Mouse (Mus musculus) cerebellum, adult 2 months (tissue): ENCODE results near the gene H2-Ab1.

Experiments used
- CTCF ChIP-seq: fragments of 200-500 bp; IDR thresholded peaks from 2 replicates; pipeline ENCODE4 v1.5.1; 2011; ENCODE audit warnings: low read depth, mild to moderate bottlenecking, control low read depth, low read length, moderate library complexity, borderline replicate concordance; ENCODE audit not compliant: insufficient read depth
- POLR2A ChIP-seq: fragments of 200-500 bp; IDR thresholded peaks from 2 replicates; pipeline ENCODE4 v1.6.1; 2011; ENCODE audit warnings: low read length, control low read depth, borderline replicate concordance; ENCODE audit not compliant: insufficient read depth

DNA sequence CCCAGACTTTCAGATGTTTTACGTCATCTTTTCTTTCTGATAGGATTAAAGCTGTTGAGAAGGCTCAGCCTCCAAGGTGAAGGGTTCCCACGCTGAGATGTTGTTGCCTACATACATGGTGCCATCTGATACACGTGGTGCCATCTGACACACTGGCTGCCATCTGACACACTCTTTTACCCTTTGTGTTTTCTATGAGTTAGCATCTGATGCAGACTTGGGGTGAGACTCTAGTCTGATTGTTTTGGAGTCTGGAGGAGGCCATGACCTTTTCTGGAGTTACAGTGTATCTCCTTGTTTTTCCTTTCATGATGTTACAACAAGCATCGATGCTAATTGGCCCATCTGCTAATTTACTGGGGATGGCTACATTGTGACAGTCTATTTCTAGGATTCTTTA lies 12.8 kb upstream of the H2-Ab1 start:
- no peak for TF ChIP-seq POLR2A
- no peak for TF ChIP-seq CTCF
